Mouse (Mus musculus) spleen, embryonic (tissue): ENCODE results near the gene 1700020A23Rik.

Source experiments
- CTCF ChIA-PET: fragments of 350-600 bp; sonication (Branson Sonifier 250); formaldehyde crosslinking; loops from one replicate; lab custom pipeline; 2022; lab: Charles Lee

The 1700020A23Rik gene

GRCm38 (mm10) chr2:130449794-130450433 lies 44.9 kb downstream of the 1700020A23Rik start, which contains the start of gene Ptpra:
Ptpra (plus strand) TSS chr2:130450278.
- CTCF ChIA-PET, result interaction anchor here (1.0 kb wide), 1 partner anchor 20 kb away, joined by 3 read pairs; no protein-coding TSS in a partner anchor

- CTCF ChIA-PET, result no interaction called here
Observed at GRCm38 (mm10) chr2:130450434-130450796, 45.4 kb downstream of the 1700020A23Rik start.

- CTCF ChIA-PET, result no interaction called here
Observed at GRCm38 (mm10) chr2:130451086-130451726, 46.1 kb downstream of the 1700020A23Rik start.

- CTCF ChIA-PET, result no interaction called here
Observed at GRCm38 (mm10) chr2:130451727-130452090, 46.6 kb downstream of the 1700020A23Rik start.

- CTCF ChIA-PET, result no interaction called here
Observed at GRCm38 (mm10) chr2:130452266-130452665, 47.2 kb downstream of the 1700020A23Rik start.

DNA sequence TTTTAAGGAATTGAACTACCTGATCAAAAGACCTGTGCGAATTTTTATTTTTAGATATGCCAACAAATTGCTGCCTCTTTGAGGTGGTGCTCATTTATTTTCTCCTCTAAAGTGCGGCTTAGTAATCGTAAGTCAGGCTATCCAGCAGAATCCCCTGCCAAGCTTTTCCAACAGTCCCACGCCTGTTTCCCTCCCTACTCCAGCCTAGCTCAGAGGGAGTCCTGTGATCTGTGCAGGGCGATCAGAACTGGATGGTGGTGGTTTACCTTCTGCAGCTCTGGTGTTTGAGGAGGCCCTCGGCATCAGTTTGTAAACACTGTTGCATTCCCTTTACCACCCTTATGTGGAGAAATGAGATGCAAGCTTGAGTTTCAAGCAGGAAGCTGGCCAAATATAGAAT lies 48.4 kb downstream of the 1700020A23Rik start:
- CTCF ChIA-PET, result interaction anchor here (0.6 kb wide), 1 partner anchor 36 kb away, joined by 3 read pairs; no protein-coding TSS in a partner anchor

DNA sequence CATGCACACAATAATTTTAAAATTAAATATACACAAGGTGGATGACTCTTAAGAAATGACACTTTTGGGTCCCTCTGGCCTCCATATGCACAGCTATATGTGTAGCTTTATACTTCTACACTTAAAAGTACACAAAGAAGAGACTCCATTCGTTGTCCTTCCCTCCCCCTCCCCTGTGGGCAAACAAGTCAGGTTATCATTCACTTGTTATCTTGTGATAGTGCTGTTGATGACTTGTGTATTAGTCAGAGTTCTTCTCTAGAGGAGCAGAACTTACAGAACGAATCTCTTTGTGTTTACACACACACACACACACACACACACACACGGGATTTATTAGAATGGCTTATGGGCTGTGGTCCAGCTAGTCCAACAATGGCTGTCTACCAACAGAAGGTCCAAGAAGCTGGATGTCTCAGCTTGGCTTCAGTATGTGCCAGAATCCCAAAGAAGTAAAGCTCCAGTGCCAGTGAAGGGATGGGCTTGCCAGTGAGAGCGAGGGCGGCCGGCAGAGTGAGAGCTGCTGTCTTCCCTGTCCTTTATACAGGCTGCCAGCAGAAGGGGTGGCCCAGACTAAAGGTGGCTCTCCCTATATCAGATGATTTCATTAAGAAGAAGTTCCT lies 49.8 kb downstream of the 1700020A23Rik start:
- CTCF ChIA-PET, result interaction anchor here (0.6 kb wide), 1 partner anchor 219 kb away, joined by 3 read pairs; no protein-coding TSS in a partner anchor
